Mouse (Mus musculus) myocyte (in vitro differentiated cells): Measurements from ENCODE around the gene Bcl2. TPM values are rescaled to one million over a fixed set of nuclear protein-coding genes. Genes with fewer than 3 reads are reported as not detected.
A peak's percentile ranks its signal among the peaks of the same experiment; 100 is the strongest.

Experiments
- H3K27me3 ChIP-seq: one replicate; pipeline ENCODE4 v1.6.1; 2011; ENCODE audit not compliant: control insufficient read depth, insufficient read depth, insufficient read length
- H3K36me3 ChIP-seq: one replicate; pipeline ENCODE4 v1.6.1; 2011; ENCODE audit not compliant: control insufficient read depth, insufficient read depth
- H3K4me2 ChIP-seq: one replicate; pipeline ENCODE4 v1.6.1; 2011; ENCODE audit warnings: low read depth, control low read depth
- H3K4me3 ChIP-seq: one replicate; pipeline ENCODE4 v1.5.1; 2011; ENCODE audit warnings: mild to moderate bottlenecking, control low read depth, moderate library complexity
- H3K79me2 ChIP-seq: one replicate; pipeline ENCODE4 v1.6.1; 2011; ENCODE audit not compliant: control insufficient read depth, insufficient read depth
- H3ac ChIP-seq: one replicate; pipeline ENCODE4 v1.6.1; 2011; ENCODE audit not compliant: control insufficient read depth, insufficient read length
- CEBPB ChIP-seq: IDR thresholded peaks from 2 replicates; pipeline ENCODE4 v1.6.1; 2011; ENCODE audit warnings: mild to moderate bottlenecking, moderate library complexity; ENCODE audit not compliant: poor library complexity, insufficient read depth, severe bottlenecking
- E2F4 ChIP-seq: IDR thresholded peaks from one replicate; pipeline ENCODE4 v1.6.1; 2011; ENCODE audit warnings: mild to moderate bottlenecking, control low read depth, moderate library complexity; ENCODE audit not compliant: insufficient read depth
- MAX ChIP-seq: IDR thresholded peaks from one replicate; pipeline ENCODE4 v1.6.1; 2011; ENCODE audit warnings: low read depth, mild to moderate bottlenecking, control low read depth
- MYOD1 ChIP-seq, 3 experiments: IDR thresholded peaks; one replicate each; pipeline ENCODE4 v1.6.1; 2011; ENCODE audit warnings: control low read depth in 2 of 3, low read depth in 2 of 3, mild to moderate bottlenecking in 2 of 3, moderate library complexity in 1 of 3; ENCODE audit not compliant: insufficient read length in 2 of 3, control insufficient read depth in 1 of 3
- MYOG ChIP-seq, 3 experiments: IDR thresholded peaks; one replicate each; pipeline ENCODE4 v1.6.1; 2011; ENCODE audit warnings: control low read depth in 2 of 3, low read depth in 2 of 3, mild to moderate bottlenecking in 2 of 3; ENCODE audit not compliant: insufficient read length in 2 of 3, control insufficient read depth in 1 of 3, insufficient read depth in 1 of 3
- POLR2A ChIP-seq: IDR thresholded peaks from one replicate; pipeline ENCODE4 v1.6.1; 2011; ENCODE audit warnings: low read depth, mild to moderate bottlenecking, control low read depth, moderate library complexity; ENCODE audit not compliant: insufficient read length
- POLR2AphosphoS2 ChIP-seq: IDR thresholded peaks from one replicate; pipeline ENCODE4 v1.6.1; 2011; ENCODE audit warnings: low read depth, control low read depth; ENCODE audit not compliant: insufficient read length
- REST ChIP-seq: IDR thresholded peaks from one replicate; pipeline ENCODE4 v1.6.1; 2011; ENCODE audit warnings: mild to moderate bottlenecking, control low read depth, moderate library complexity; ENCODE audit not compliant: insufficient read depth, insufficient read length
- SRF ChIP-seq: IDR thresholded peaks from one replicate; pipeline ENCODE4 v1.6.1; 2011; ENCODE audit warnings: low read depth; ENCODE audit not compliant: control insufficient read depth, insufficient read length
- TCF12 ChIP-seq: IDR thresholded peaks from one replicate; pipeline ENCODE4 v1.6.1; 2011; ENCODE audit warnings: mild to moderate bottlenecking, control low read depth; ENCODE audit not compliant: poor library complexity, insufficient read depth, severe bottlenecking
- TCF3 ChIP-seq: IDR thresholded peaks from one replicate; pipeline ENCODE4 v1.6.1; 2011; ENCODE audit warnings: low read depth, control low read depth; ENCODE audit not compliant: insufficient read length
- USF1 ChIP-seq: IDR thresholded peaks from one replicate; pipeline ENCODE4 v1.6.1; 2011; ENCODE audit warnings: low read depth, mild to moderate bottlenecking, control low read depth, moderate library complexity
- polyA plus RNA-seq: library from polyadenylated mRNA; unstranded; fragments of >200 nt; fragmentation: generic; extraction: Trizol; gene quantifications from one replicate; pipeline ENCODE4 v1.2.1, GENCODE M21; 2012; ENCODE audit warnings: missing spikeins

The Bcl2 gene
- polyA plus RNA-seq, 1 experiment: 1.9 TPM

DNA sequence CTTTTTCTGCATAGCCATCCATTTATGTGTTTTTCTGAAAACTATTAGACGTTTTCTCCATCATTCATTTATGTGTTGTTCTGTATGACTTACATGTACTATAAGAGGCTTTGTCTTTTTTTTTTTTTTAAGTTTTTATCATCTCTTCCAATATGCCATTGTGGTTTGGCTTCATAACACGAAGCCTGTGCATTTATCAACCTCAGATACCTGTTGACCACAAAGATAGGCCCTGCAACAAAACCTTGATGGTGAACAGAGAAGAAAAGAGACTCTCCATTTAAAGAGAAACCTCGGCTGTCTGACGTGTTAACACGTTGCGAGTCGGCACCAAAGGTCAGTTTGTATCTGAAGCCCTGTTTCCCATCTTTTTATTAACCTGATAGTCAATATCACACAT, 3.9 kb downstream of the Bcl2 start:
- H3K4me3 ChIP-seq: no peak overlapping the region
- H3K27me3 ChIP-seq: no peaks in the 10 kb centered on the region
- TF ChIP-seq USF1 (no peak), POLR2AphosphoS2 (no peak), TCF3 (no peak), MYOD1 (IDR thresholded peaks at IDR 0.05; ENCODE audit: control insufficient read depth in 1 of 3, insufficient read length in 2 of 3, low read depth in 2 of 3) (no peak), SRF (no peak), E2F4 (no peak), TCF12 (no peak), MAX (no peak), MYOG (IDR thresholded peaks at IDR 0.05; ENCODE audit: control insufficient read depth in 1 of 3, insufficient read depth in 1 of 3, insufficient read length in 2 of 3, low read depth in 2 of 3) (no peak), POLR2A (no peak)
- H3ac ChIP-seq: no peak overlapping the region
- no peaks in the 10 kb centered on the region for H3K79me2 ChIP-seq
- H3K4me2 ChIP-seq: no peak overlapping the region
- no peaks in the 10 kb centered on the region for H3K36me3 ChIP-seq

DNA sequence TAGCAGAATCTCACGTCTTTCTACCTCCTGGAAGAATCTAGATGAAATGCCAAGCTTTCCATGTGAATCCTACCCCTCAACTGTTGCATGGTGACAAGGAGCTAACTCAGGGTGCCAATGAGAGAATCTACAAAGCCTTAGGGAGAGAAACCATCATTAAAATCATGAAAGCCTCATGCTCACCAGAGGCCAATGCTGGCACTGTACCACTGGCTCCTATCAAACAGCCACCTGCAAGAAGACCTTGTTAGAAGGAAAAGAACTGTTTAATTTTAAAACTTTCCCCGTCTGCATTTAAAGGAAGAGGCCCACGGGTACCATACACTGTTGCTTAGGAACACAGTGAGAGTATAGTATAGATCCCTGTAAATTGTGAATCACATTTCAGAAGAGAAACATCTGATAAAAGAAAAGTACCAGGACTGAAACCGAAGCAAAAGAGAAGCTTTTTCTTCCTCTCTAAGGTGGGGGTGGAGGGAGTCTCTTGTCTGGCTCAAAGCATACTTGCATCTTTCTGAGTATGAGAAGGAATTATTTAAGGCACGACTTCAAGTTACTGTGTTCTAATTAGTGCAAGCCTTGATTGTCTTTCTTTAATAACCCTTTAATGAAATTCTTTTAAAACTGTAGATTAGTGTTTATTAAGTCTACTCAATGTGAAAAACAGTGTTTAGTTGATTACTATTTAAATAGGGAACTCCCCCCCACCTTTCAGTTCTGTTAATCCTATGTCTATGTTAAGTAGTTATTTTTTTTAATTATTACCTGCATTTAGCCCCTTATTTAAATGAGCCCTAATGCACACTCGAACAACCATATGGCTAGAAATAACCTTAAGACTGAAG, 6.8 kb downstream of the Bcl2 start:
- no peaks in the 10 kb centered on the region for H3K36me3 ChIP-seq
- no peak overlapping the region for H3K4me2 ChIP-seq
- no peak overlapping the region for H3ac ChIP-seq
- H3K4me3 ChIP-seq: no peak overlapping the region
- H3K79me2 ChIP-seq: no peaks in the 10 kb centered on the region
- H3K27me3 ChIP-seq: no peaks in the 10 kb centered on the region
- no peak for TF ChIP-seq MYOD1 (IDR thresholded peaks at IDR 0.05; ENCODE audit: control insufficient read depth in 1 of 3, insufficient read length in 2 of 3, low read depth in 2 of 3)
- no peak for TF ChIP-seq REST
- no peak for TF ChIP-seq TCF3
- no peak for TF ChIP-seq MYOG (IDR thresholded peaks at IDR 0.05; ENCODE audit: control insufficient read depth in 1 of 3, insufficient read depth in 1 of 3, insufficient read length in 2 of 3, low read depth in 2 of 3)
- no peak for TF ChIP-seq MAX
- TF ChIP-seq POLR2AphosphoS2: no peak
- TF ChIP-seq POLR2A: no peak
- TF ChIP-seq E2F4: no peak
- no peak for TF ChIP-seq CEBPB
- no peak for TF ChIP-seq USF1
- no peak for TF ChIP-seq TCF12
- TF ChIP-seq SRF: no peak

DNA sequence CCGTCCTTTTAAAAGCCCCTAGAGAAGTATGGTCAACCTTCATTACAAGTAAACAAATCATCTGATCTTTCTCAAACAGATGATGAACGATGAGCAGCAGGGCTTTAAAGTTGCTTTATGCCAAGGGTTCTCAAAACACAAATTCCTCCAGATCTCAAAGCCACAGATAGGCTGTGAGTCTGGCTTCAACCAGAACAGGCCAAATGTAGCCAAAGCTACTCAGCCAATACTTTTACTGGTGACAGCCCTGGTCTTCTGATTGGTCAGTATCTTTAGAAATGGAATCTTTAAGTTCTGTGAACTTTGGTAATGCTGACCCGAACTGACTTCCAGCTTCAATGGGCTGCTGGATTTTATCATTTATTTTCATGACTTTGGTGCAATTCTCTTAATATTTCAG, 10.9 kb downstream of the Bcl2 start:
- H3K27me3 ChIP-seq: no peaks in the 10 kb centered on the region
- TF ChIP-seq POLR2AphosphoS2 (no peak), SRF (no peak), TCF12 (no peak), CEBPB (no peak)
- no peaks in the 10 kb centered on the region for H3K36me3 ChIP-seq
- no peak overlapping the region for H3K4me3 ChIP-seq
- peaks cover 9% of the 10 kb centered on the region for H3K79me2 ChIP-seq
- H3K4me2 ChIP-seq: peak overlapping the region; percentile 46
- no peak overlapping the region for H3ac ChIP-seq

DNA sequence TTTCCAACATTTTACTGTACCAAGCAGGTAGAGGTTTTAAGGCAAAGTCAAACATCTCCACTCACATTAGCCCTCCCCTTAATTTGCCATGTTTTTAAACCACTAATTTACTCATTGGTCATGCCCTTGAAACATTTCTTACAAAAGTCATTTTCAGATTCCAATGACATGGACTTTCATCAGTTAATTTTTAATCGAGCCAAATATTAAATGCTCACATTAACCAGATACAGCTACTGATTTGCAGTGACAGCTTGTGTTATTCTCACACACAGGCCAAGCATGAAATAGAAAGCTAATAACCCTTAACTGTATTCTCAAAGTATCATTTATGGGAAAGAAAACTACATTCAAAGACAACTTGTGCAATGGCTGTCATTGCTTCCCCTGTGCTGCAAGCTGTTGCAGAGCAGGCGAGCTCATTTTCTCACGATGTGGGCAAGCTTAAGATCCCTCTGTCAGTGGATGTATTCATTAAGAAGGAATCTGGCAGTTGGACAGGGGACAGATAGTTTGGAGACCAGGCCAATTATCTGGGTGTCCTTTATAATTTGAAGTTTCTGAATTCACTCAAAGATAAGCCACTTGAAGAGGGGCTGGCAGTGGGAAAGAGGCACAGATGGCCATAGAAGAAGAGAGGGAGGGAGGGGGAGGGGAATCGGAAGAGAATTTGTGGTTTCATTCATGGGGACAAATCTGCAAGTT, 11.5 kb downstream of the Bcl2 start:
- peak overlapping the region; percentile 46 for H3K4me2 ChIP-seq
- no peak for TF ChIP-seq POLR2AphosphoS2
- no peak for TF ChIP-seq MAX
- TF ChIP-seq CEBPB: no peak
- TF ChIP-seq SRF: no peak
- no peak for TF ChIP-seq TCF12
- no peak for TF ChIP-seq USF1
- no peak for TF ChIP-seq E2F4
- TF ChIP-seq TCF3: no peak
- TF ChIP-seq REST: no peak
- TF ChIP-seq POLR2A: no peak
- H3K27me3 ChIP-seq: no peaks in the 10 kb centered on the region
- peaks cover 9% of the 10 kb centered on the region for H3K79me2 ChIP-seq
- no peak overlapping the region for H3K4me3 ChIP-seq
- H3K36me3 ChIP-seq: no peaks in the 10 kb centered on the region
- H3ac ChIP-seq: no peak overlapping the region

DNA sequence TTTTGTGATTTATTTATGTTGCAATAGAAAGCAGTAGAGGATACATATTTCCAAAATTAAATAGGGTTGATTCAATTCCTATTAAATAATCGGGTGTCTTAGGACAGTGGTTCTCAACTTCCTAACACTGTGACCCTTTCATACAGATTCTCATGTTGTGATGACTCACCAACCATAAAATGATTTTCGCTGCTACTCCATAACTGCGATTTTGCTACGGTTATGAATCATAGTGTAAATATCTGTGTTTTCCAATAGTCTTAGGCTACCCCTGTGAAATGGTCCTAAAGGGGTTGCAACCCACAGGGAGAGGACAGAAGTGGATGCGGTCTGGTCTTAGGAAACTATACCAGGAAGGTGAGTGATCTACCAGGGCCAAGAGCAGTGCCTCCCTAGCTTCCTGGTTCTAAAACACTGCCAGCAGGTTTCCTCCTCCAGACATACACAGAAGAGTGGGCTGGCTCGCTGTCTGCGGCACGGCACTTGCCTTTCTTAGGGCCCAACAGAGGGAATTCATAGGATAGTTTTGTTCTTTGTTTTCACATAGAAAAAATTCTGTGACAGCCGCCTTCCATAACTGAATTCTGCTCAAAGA, 13.5 kb downstream of the Bcl2 start:
- H3K4me3 ChIP-seq: no peak overlapping the region
- no peaks in the 10 kb centered on the region for H3K36me3 ChIP-seq
- peak overlapping the region; percentile 24 for H3K4me2 ChIP-seq
- peaks cover 9% of the 10 kb centered on the region for H3K79me2 ChIP-seq
- no peak overlapping the region for H3ac ChIP-seq
- no peaks in the 10 kb centered on the region for H3K27me3 ChIP-seq
- no peak for TF ChIP-seq USF1
- no peak for TF ChIP-seq CEBPB
- TF ChIP-seq E2F4: no peak
- no peak for TF ChIP-seq TCF12
- no peak for TF ChIP-seq REST
- no peak for TF ChIP-seq POLR2A
- TF ChIP-seq TCF3: no peak
- TF ChIP-seq MYOD1 (IDR thresholded peaks at IDR 0.05; ENCODE audit: control insufficient read depth in 1 of 3, insufficient read length in 2 of 3, low read depth in 2 of 3): no peak
- TF ChIP-seq POLR2AphosphoS2: no peak
- TF ChIP-seq MYOG (IDR thresholded peaks at IDR 0.05; ENCODE audit: control insufficient read depth in 1 of 3, insufficient read depth in 1 of 3, insufficient read length in 2 of 3, low read depth in 2 of 3): no peak
- TF ChIP-seq MAX: no peak
- no peak for TF ChIP-seq SRF
